Mouse (Mus musculus) ovary, adult 10 weeks (tissue): ENCODE measurements around the gene D430042O09Rik. TPM values are rescaled to one million over a fixed set of nuclear protein-coding genes. Genes with fewer than 3 reads are reported as not detected.

Source experiments
- polyA plus RNA-seq: library from polyadenylated mRNA; stranded (reverse); fragments of 350-450 nt; fragmentation: Illumina TruSeq; extraction: RNeasy Lipid Tissue Mini Kit (QIAGEN cat#74804); gene quantifications from one replicate; pipeline ENCODE4 v1.2.3, GENCODE M21; 2014

The D430042O09Rik gene
- polyA plus RNA-seq = 10.1 TPM

GRCm38 (mm10) chr7:125707593-125708022, at the start of gene D430042O09Rik, which contains the start of gene Gtf3c1:
TSS of gene D430042O09Rik (plus strand) at chr7:125707888.
TSS of gene Gtf3c1 (minus strand) at chr7:125707780.

Other genes with a start within 250 kb of the D430042O09Rik start
- 64.7 TPM for gene Nsmce1, start 216.3 kb upstream of the D430042O09Rik start, polyA plus RNA-seq
- gene Il4ra, start 155.8 kb upstream of the D430042O09Rik start, polyA plus RNA-seq = 4.9 TPM
- gene Il21r, start 104.5 kb upstream of the D430042O09Rik start, polyA plus RNA-seq = 1.1 TPM
- 10.4 TPM for gene Gtf3c1, start 108 bp upstream of the D430042O09Rik start, polyA plus RNA-seq